Mouse (Mus musculus) macrophage (primary cell): ENCODE data around the gene Lypd4. TPM values are rescaled to one million over a fixed set of nuclear protein-coding genes. Genes with fewer than 3 reads are reported as not detected.
"Not testable (repeated sequence)": the region's sequence is repeated elsewhere in the genome, so short reads cannot be mapped to it uniquely, and the experiment has no call there.

Experiments
- H3K27ac ChIP-seq: fragments of 350-480 bp; formaldehyde crosslinking; 2 replicates; pipeline ENCODE4 v1.9.0; 2021
- H3K36me3 ChIP-seq: fragments of 350-480 bp; formaldehyde crosslinking; 2 replicates; pipeline ENCODE4 v1.9.0; 2021; ENCODE audit errors: inconsistent target
- H3K4me3 ChIP-seq: fragments of 350-480 bp; formaldehyde crosslinking; 2 replicates; pipeline ENCODE4 v1.9.0; 2021; ENCODE audit errors: inconsistent target
- H3K79me2 ChIP-seq: fragments of 350-480 bp; formaldehyde crosslinking; 2 replicates; pipeline ENCODE4 v1.9.0; 2021; ENCODE audit errors: inconsistent target
- WGBS: methylation state at CpG from one replicate; pipeline ENCODE4 v1.1.7; 2026; ENCODE audit warnings: inconsistent platforms; ENCODE audit not compliant: missing documents; 5-methylcytosine and 5-hydroxymethylcytosine counted together
- polyA plus RNA-seq: library from polyadenylated mRNA; stranded (reverse); fragments of 250-400 nt; gene quantifications from 3 replicates; pipeline ENCODE4 v1.2.4, GENCODE M21; 2018; ENCODE audit warnings: inconsistent platforms

Gene Lypd4
- polyA plus RNA-seq, 1 experiment from 2014 or later = not detected

- Histone ChIP-seq H3K36me3 (no peaks in the 10 kb centered on the region), H3K4me3 (no peak overlapping the region), H3K79me2 (no peaks in the 10 kb centered on the region; the same call in 1 of the 2 replicates), H3K27ac (no peak overlapping the region)
- WGBS = 9% methylated on average over 5 of the region's 6 CpGs
These were observed 24.0 kb downstream of the Lypd4 start for GRCm38 (mm10) chr7:24845713-24846112.

DNA sequence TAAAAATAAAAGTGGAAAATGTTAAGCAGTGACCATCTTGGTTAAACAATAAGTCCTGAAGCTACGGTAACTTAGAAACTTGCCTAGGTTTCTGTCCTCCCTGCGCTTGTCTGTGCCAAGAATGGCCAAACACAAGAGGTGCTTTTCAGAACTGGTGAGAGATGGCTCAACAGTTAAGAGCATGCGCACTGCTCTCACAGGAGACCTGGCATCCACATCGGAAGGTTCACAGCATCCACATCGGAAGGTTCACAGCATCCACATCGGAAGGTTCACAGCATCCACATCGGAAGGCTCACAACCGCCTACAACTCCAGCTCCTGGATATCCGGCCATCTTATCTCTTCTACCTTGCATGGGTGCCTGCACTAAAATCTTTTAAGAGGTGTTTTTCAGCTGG lies 24.6 kb downstream of the Lypd4 start:
- Histone ChIP-seq H3K79me2 (no peaks in the 10 kb centered on the region; the same call in 1 of the 2 replicates), H3K27ac (no peak overlapping the region), H3K36me3 (no peaks in the 10 kb centered on the region), H3K4me3 (no peak overlapping the region)
- 92% methylated on average over 9 of the region's 9 CpGs for WGBS

DNA sequence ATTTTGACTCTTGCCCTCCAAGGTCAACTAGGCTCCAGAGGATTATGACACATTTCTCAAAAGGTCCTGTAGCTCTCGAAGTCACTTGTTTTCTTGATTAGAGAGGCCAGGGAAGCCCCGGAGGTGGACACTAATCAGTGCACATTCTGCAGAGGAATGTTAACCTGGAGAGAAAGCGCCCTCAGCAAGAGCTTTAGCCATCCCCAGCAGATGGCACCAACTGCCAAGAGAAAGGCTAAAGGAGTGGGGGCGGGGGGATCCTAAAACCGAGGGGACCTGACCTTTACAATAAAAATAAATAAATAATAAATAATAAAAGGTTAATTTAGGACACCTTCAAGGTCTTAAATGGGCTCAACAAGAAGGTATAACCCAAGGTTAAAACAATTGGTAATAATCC lies 25.6 kb downstream of the Lypd4 start:
- WGBS = 73% methylated on average over 5 of the region's 5 CpGs
- no peak overlapping the region for H3K4me3 ChIP-seq
- H3K36me3 ChIP-seq = no peaks in the 10 kb centered on the region
- H3K79me2 ChIP-seq = no peaks in the 10 kb centered on the region
- H3K27ac ChIP-seq = no peak overlapping the region

GRCm38 (mm10) chr7:24841009-24841408 lies 28.7 kb downstream of the Lypd4 start:
- Histone ChIP-seq H3K36me3 (no peaks in the 10 kb centered on the region), H3K4me3 (no peak overlapping the region), H3K79me2 (no peaks in the 10 kb centered on the region), H3K27ac (no peak overlapping the region)
- WGBS = 95% methylated on average over 4 of the region's 4 CpGs

DNA sequence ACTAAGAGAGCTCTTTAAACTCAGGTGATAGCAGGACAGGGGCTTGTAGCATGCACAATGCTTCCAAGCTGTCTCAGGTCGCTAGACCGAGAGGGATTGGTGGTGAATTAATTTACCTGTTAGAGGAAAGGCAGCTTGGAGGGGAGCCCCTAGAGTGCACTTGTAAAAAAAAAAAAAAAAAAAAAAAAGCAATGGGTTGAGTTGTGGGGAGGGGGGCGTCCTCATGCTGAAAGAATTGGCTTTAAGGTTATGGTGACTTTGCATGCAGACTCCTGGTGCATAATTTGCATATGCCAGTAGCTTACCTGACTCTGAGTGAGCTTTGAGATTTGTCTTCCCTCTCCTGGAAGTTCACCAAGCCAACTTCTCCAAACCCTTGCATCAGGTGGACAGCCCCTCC lies 29.4 kb downstream of the Lypd4 start:
- Histone ChIP-seq H3K27ac (no peak overlapping the region), H3K79me2 (no peaks in the 10 kb centered on the region), H3K4me3 (no peak overlapping the region), H3K36me3 (no peaks in the 10 kb centered on the region)
- WGBS = 100% methylated on average over 3 of the region's 3 CpGs

DNA sequence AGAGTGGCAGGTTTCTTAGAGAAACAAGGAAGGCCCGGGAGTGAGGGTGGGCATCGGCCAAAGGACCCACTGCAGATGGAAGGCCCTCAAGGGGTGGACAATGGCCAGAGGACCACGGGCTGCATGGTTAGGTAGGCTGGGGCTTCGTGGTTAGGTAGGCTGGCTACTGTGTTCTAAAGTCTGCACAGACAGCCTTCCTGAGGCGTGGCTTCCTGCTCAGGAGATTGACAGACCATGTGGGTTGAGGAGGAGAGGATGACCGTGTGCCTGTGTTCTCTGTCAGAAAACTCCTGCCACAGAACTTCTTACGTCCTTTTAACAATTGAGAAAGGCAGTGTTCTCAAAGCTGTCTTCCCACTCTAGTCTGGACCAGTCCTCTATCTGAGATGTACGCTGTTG lies 30.3 kb downstream of the Lypd4 start:
- H3K27ac ChIP-seq = no peak overlapping the region
- H3K79me2 ChIP-seq = no peaks in the 10 kb centered on the region
- H3K4me3 ChIP-seq = no peak overlapping the region
- no peaks in the 10 kb centered on the region for H3K36me3 ChIP-seq
- 52% methylated on average over 8 of the region's 8 CpGs for WGBS

DNA sequence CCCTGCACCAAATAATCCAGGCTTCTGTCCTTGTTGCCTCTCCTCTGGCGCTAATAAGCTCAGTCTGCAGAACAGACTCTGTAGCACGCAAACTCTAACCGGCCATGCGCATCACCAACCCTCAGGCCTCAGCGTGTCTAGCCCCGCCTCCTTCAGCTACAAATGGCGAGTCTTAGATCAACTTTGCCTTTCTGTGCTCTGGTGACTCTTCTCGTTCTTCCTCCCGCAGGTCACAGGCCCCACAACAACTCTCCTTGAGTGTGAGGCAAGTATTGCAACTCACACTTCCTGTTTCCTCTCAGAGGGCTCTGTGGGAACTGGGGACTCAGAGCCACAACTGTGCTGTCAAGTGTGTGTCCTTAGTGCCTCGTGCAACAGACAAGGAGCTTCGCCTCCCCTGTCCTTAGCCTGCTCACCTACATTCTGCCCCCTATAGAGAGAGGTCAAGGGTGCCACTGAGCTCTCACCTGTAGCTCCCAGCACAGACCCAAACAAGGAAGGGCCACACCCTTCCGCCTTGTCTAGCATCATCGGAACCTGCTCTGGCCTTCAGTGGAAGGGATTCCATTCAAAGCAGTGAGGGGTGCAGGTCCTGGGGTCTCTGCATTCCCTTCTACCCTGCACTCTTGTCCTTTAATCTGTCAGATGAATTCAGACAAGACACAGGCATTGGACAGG lies 30.9 kb downstream of the Lypd4 start:
- not testable (repeated sequence) for H3K36me3 ChIP-seq, H3K79me2 ChIP-seq, H3K4me3 ChIP-seq
- H3K27ac ChIP-seq = 0 out of 2 replicates have a peak overlapping the region, but pooled peaks have one; percentile 15
- WGBS = 22% methylated on average over 9 of the region's 13 CpGs

DNA sequence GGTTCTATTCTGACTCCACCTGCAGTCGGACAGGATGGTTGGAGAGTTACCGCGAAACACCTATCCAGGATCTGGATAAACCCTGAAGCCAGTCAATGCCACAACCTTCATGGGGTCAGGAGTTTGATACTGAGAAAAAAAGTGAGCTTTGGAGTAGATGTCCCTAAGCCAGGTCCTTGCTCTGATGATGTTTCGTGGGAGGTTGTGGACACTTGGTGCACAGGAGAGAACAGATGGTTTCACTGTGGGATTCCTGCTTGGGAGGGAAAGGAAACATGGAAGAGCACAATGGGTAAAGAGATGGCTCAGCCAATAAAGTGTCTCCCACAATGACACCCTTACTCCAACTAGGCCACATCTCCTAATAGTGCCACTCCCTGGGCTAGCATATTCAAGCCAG lies 42.6 kb downstream of the Lypd4 start:
- Histone ChIP-seq H3K4me3 (no peak overlapping the region), H3K36me3 (no peaks in the 10 kb centered on the region), H3K27ac (no peak overlapping the region), H3K79me2 (no peaks in the 10 kb centered on the region)
- 100% methylated on average over 4 of the region's 4 CpGs for WGBS

DNA sequence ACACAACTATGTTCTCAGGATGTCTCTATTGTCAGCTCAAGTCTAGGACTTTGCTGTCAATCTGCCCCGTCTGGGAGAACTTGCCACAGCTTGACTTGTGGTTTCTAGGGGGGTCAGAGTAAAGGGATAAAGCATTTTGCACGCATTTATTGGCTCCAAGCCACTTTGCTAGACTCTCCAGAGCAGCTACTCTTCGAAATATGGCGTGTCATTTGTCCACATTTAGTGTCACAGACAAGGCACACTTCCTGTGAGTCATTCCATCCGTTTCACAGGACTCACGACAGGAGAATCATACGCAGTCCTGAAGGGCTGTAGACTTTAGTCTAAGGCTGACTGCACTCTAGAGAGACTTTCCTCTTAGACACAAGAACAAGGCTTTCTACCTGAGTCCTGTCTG lies 45.3 kb downstream of the Lypd4 start:
- WGBS = 2% methylated on average over 7 of the region's 7 CpGs
- no peaks in the 10 kb centered on the region for H3K79me2 ChIP-seq
- H3K4me3 ChIP-seq = no peak overlapping the region

DNA sequence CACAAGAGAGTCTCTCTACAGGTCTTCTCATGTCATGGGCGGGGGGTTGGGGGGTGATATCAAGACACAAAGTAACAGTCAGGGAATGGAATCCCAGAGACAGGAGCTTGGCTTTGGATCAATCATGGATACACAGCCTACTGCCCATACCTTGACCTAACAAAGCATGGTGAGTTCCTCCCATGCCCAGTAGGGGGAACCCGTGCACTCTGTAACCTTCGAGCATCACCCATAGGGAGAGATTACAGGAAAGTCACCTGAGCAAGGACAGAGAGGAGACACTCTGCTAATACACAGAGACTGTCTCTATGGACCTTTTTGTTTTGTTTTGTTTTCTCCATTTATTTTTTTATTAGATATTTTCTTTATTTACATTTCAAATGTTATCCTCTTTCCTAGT lies 52.2 kb downstream of the Lypd4 start:
- no peaks in the 10 kb centered on the region for H3K79me2 ChIP-seq
- 2% methylated on average over 3 of the region's 3 CpGs for WGBS
- no peak overlapping the region for H3K4me3 ChIP-seq
- H3K36me3 ChIP-seq = no peaks in the 10 kb centered on the region
- no peak overlapping the region for H3K27ac ChIP-seq

More for the DNA sequence above, 45.3 kb downstream of the Lypd4 start:
- H3K36me3 ChIP-seq = no peaks in the 10 kb centered on the region
- H3K27ac ChIP-seq = peak overlapping the region; percentile 70

Other genes with a start within 250 kb of the Lypd4 start
- not detected in 3 replicates for gene Lypd3, start 233.4 kb downstream of the Lypd4 start, polyA plus RNA-seq
- gene Tex101, start 193.3 kb downstream of the Lypd4 start, polyA plus RNA-seq = not detected in 3 replicates
- not detected in 3 replicates for gene BC049730, start 160.7 kb downstream of the Lypd4 start, polyA plus RNA-seq
- gene Gm4763, start 143.0 kb downstream of the Lypd4 start, polyA plus RNA-seq = not detected in 3 replicates
- 0.22 to 0.49 TPM (median 0.33 TPM) in 3 replicates for gene Cd177, start 109.6 kb downstream of the Lypd4 start, polyA plus RNA-seq
- 0.85 TPM in 1 of 3 replicates, not detected in the others for gene Ceacam10, start 92.7 kb downstream of the Lypd4 start, polyA plus RNA-seq
- gene Gm9844, start 7.7 kb downstream of the Lypd4 start, polyA plus RNA-seq = 6.8 to 9.9 TPM (median 7.1 TPM) in 3 replicates
- gene Dmrtc2, start 116 bp upstream of the Lypd4 start, polyA plus RNA-seq = not detected in 3 replicates
- 136 to 976 TPM (median 876 TPM) in 3 replicates for gene Rps19, start 14.4 kb upstream of the Lypd4 start, polyA plus RNA-seq
- gene Cd79a, start 27.4 kb upstream of the Lypd4 start, polyA plus RNA-seq = 0.44 TPM in 1 of 3 replicates, not detected in the others
- gene Arhgef1, start 33.0 kb upstream of the Lypd4 start, polyA plus RNA-seq = 54.7 to 102 TPM (median 79.9 TPM) in 3 replicates
- not detected in 3 replicates for gene Gm4881, start 74.6 kb upstream of the Lypd4 start, polyA plus RNA-seq
- 28.6 to 198 TPM (median 112 TPM) in 3 replicates for gene Rabac1, start 102.8 kb upstream of the Lypd4 start, polyA plus RNA-seq
- gene Atp1a3, start 136.0 kb upstream of the Lypd4 start, polyA plus RNA-seq = 97.0 to 111 TPM (median 106 TPM) in 3 replicates
- gene Grik5, start 202.4 kb upstream of the Lypd4 start, polyA plus RNA-seq = 0.22 to 0.47 TPM (median 0.26 TPM) in 3 replicates
- gene Zfp574, start 202.6 kb upstream of the Lypd4 start, polyA plus RNA-seq = 5.7 to 7.6 TPM (median 6.5 TPM) in 3 replicates